Mouse (Mus musculus): ENCODE measurements around the gene CK137956. TPM values are rescaled to one million over a fixed set of nuclear protein-coding genes. Genes with fewer than 3 reads are reported as not detected.

CK137956 gene
- polyA plus RNA-seq, 1 experiment from 2014 or later: 1.2 TPM

DNA sequence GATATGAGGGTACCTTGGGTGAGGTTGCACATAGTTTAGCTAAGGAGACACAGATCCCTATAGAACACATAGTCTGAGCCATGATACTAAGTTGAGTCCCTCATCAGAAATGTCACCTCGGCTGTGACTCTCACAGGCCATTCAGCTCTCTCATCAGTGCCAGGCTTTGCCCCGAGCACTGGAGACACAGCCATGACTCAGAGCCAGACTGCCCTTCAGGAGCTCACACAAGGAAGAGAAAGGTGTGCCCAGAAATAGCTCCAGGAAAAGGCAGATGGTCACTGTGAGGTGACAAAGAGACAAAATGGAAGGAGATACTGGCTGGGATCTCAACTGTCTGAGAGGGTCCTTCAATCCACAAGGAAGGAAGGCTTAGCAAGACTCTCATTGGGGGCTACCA is 23.1 kb downstream of the CK137956 start:
- 86% methylated on average over 2 of the region's 2 CpGs for WGBS
- H3K27me3 ChIP-seq (ENCODE audit: control insufficient read depth, insufficient read depth, low read length): no peaks in the 10 kb centered on the region
- H3K4me2 ChIP-seq (ENCODE audit: low read depth, low read length): no peak overlapping the region
- H3K9me3 ChIP-seq (ENCODE audit: control insufficient read depth, low read length): no peaks in the 10 kb centered on the region
- H3K4me3 ChIP-seq (ENCODE audit: low read depth, low read length): no peak overlapping the region
- no peak overlapping the region for H3K27ac ChIP-seq (ENCODE audit: low read depth, low read length)
- H3K4me1 ChIP-seq (ENCODE audit: control insufficient read depth, insufficient read depth, low read length): no peaks in the 10 kb centered on the region
- H3K36me3 ChIP-seq (ENCODE audit: control insufficient read depth, insufficient read depth, low read length): no peaks in the 10 kb centered on the region
- H3K9ac ChIP-seq (replicated peaks; ENCODE audit: low read depth, low read length): no peak overlapping the region
- ATAC-seq (ENCODE audit: low read depth): no peak

DNA sequence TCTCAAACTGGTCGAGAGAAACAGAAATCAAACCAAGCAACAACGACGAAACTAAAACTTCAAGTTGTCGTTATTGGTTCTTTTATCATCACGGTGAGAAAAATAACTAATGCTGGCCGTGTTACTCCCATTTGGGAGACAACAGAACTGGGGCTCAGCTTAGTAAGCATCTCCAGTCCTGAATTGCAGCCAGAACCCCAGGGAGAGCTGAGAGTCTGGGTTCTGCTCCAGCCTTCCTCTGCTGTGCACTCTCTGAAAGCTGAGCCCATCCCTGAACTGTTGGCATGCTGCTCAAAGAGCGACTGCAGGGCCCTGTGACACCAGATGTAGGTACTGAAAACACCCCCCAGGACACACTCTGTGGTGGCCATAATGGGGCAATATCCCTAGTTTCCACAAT is 33.3 kb downstream of the CK137956 start:
- no peaks in the 10 kb centered on the region for H3K27me3 ChIP-seq (ENCODE audit: control insufficient read depth, insufficient read depth, low read length)
- no peaks in the 10 kb centered on the region for H3K4me1 ChIP-seq (ENCODE audit: control insufficient read depth, insufficient read depth, low read length)
- H3K27ac ChIP-seq (ENCODE audit: low read depth, low read length): no peak overlapping the region
- no peaks in the 10 kb centered on the region for H3K9me3 ChIP-seq (ENCODE audit: control insufficient read depth, low read length)
- H3K36me3 ChIP-seq (ENCODE audit: control insufficient read depth, insufficient read depth, low read length): no peaks in the 10 kb centered on the region
- WGBS: 83% methylated on average over 7 of the region's 7 CpGs
- ATAC-seq (ENCODE audit: low read depth): no peak
- no peak overlapping the region for H3K4me3 ChIP-seq (ENCODE audit: low read depth, low read length)
- H3K4me2 ChIP-seq (ENCODE audit: low read depth, low read length): no peak overlapping the region
- H3K9ac ChIP-seq (replicated peaks; ENCODE audit: low read depth, low read length): no peak overlapping the region

DNA sequence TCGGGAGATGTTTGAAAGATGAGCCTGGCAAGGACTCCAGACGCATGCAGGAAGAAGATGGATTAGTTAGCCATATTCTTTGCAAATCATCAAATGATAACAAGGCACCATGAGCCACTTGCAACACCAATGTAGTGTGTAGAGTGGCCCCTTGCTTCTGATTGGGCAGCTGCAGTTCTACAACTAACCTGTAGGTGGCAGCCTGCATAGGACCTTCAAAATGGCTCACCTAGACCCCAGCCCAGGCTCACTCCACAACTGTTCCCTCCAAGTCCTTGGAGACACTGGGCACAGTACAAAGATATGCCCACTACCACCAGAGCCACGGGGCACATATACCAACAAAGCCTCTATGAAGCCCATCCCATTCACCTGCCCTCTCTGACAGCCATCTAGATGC is 35.4 kb downstream of the CK137956 start:
- no peak for ATAC-seq (ENCODE audit: low read depth)
- WGBS: 44% methylated on average over 3 of the region's 3 CpGs
- no peaks in the 10 kb centered on the region for H3K9me3 ChIP-seq (ENCODE audit: control insufficient read depth, low read length)
- H3K4me2 ChIP-seq (ENCODE audit: low read depth, low read length): no peak overlapping the region
- no peaks in the 10 kb centered on the region for H3K27me3 ChIP-seq (ENCODE audit: control insufficient read depth, insufficient read depth, low read length)
- H3K4me3 ChIP-seq (ENCODE audit: low read depth, low read length): no peak overlapping the region
- H3K27ac ChIP-seq (ENCODE audit: low read depth, low read length): no peak overlapping the region
- no peaks in the 10 kb centered on the region for H3K36me3 ChIP-seq (ENCODE audit: control insufficient read depth, insufficient read depth, low read length)
- H3K9ac ChIP-seq (replicated peaks; ENCODE audit: low read depth, low read length): no peak overlapping the region
- H3K4me1 ChIP-seq (ENCODE audit: control insufficient read depth, insufficient read depth, low read length): no peaks in the 10 kb centered on the region

DNA sequence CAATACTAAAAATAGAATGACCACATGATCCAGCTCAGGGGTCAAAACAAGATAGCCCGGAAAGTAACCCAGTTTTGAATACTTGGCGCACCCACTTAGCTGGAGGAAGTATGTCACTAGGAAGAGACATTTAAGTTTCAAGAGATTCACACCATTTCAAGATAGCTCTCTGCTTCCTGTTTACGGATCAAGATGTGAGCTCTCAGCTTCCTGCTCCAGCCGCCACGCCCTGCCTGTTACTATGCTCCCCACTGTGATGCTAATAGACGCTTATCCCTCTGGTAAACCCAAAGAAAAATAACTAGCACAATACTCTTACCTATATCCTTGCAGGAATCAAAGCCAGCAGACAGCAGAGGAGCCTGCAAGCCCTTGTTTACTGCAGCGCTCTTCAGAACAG is 57.2 kb downstream of the CK137956 start:
- no peak overlapping the region for H3K9ac ChIP-seq (replicated peaks; ENCODE audit: low read depth, low read length)
- H3K4me1 ChIP-seq (ENCODE audit: control insufficient read depth, insufficient read depth, low read length): no peaks in the 10 kb centered on the region
- no peak overlapping the region for H3K27ac ChIP-seq (ENCODE audit: low read depth, low read length)
- no peaks in the 10 kb centered on the region for H3K36me3 ChIP-seq (ENCODE audit: control insufficient read depth, insufficient read depth, low read length)
- H3K4me3 ChIP-seq (ENCODE audit: low read depth, low read length): no peak overlapping the region
- 89% methylated on average over 7 of the region's 7 CpGs for WGBS
- H3K4me2 ChIP-seq (ENCODE audit: low read depth, low read length): no peak overlapping the region
- ATAC-seq (ENCODE audit: low read depth): no peak
- H3K27me3 ChIP-seq (ENCODE audit: control insufficient read depth, insufficient read depth, low read length): no peaks in the 10 kb centered on the region
- H3K9me3 ChIP-seq (ENCODE audit: control insufficient read depth, low read length): no peaks in the 10 kb centered on the region

DNA sequence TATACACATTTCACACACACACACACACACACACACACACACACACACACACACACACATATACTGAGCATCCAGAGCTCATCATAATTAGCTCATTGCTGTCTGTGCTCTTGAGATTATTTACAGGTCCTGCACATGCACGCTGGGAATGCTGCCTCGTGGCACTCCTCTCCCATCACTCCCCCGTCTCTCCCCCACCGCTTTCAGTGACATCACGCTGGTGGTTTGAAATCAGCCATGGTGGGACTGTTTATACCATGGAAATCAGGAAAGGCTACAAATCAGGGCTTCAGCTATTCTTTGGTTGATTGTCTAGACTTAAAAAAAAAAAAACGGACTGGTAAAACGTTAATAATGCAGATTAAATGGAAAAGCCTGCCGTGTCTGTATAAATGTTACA is 63.6 kb downstream of the CK137956 start:
- no peaks in the 10 kb centered on the region for H3K9me3 ChIP-seq (ENCODE audit: control insufficient read depth, low read length)
- no peaks in the 10 kb centered on the region for H3K36me3 ChIP-seq (ENCODE audit: control insufficient read depth, insufficient read depth, low read length)
- H3K4me1 ChIP-seq (ENCODE audit: control insufficient read depth, insufficient read depth, low read length): no peaks in the 10 kb centered on the region
- ATAC-seq (ENCODE audit: low read depth): peak; percentile 44; the same call in 1 of the 2 replicates
- H3K27me3 ChIP-seq (ENCODE audit: control insufficient read depth, insufficient read depth, low read length): no peaks in the 10 kb centered on the region
- H3K9ac ChIP-seq (replicated peaks; ENCODE audit: low read depth, low read length): no peak overlapping the region
- H3K4me2 ChIP-seq (ENCODE audit: low read depth, low read length): peak overlapping the region; percentile 6; the same call in 1 of the 2 replicates
- no peak overlapping the region for H3K4me3 ChIP-seq (ENCODE audit: low read depth, low read length)
- WGBS: 41% methylated on average over 8 of the region's 8 CpGs
- H3K27ac ChIP-seq (ENCODE audit: low read depth, low read length): no peak overlapping the region

DNA sequence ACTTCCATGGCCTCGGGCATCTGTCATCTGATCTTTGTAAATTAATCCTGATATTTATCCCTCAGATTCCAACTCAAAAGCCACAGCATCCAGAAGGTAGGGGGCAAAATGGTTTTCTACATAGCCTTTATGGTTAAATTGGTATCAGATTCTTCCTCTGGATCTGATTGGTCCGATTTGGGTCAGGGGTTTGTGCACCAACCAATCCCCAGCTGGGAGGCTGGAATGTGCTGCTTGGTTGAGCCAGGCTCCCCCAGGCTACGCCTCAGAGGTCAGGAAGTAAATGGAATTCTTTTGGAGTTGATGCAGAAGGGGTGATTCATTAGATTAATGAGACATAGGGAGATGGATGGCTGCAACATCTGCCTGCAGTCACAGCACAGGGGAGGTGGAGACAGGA is 66.8 kb downstream of the CK137956 start:
- Histone ChIP-seq H3K9me3 (ENCODE audit: control insufficient read depth, low read length) (no peaks in the 10 kb centered on the region), H3K4me2 (ENCODE audit: low read depth, low read length) (no peak overlapping the region), H3K27me3 (ENCODE audit: control insufficient read depth, insufficient read depth, low read length) (no peaks in the 10 kb centered on the region), H3K4me3 (ENCODE audit: low read depth, low read length) (no peak overlapping the region), H3K4me1 (ENCODE audit: control insufficient read depth, insufficient read depth, low read length) (no peaks in the 10 kb centered on the region), H3K9ac (replicated peaks; ENCODE audit: low read depth, low read length) (no peak overlapping the region), H3K36me3 (ENCODE audit: control insufficient read depth, insufficient read depth, low read length) (no peaks in the 10 kb centered on the region), H3K27ac (ENCODE audit: low read depth, low read length) (no peak overlapping the region)
- no peak for ATAC-seq (ENCODE audit: low read depth)
- WGBS: 70% methylated on average over 3 of the region's 3 CpGs

DNA sequence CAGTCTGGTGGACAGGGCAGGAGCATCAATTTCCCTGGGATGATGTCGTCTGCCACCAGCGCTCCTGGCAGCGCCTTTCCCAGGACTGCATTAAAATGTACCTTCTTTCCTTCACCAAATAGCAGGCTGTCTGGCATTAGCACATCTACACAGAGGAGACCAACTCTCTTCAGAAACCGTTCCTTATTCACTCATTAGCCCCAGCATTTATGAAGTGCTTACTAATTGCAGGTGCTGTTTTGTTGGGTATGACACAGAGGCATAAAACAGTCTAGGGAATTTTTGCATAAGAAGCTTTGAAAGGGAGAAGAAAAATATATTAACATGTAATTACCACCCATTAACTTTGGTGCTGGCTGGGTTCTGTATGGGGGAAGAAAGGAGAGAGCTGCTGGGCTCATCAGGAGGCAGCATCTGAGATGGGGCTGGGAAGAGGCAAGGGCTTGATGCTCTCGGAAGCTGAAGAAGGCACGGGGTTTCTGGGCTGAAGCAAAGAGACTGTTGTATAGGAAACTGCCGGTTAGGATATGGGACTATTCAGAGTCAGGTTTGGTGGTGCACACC is 69.8 kb downstream of the CK137956 start:
- Histone ChIP-seq H3K4me3 (ENCODE audit: low read depth, low read length) (no peak overlapping the region), H3K36me3 (ENCODE audit: control insufficient read depth, insufficient read depth, low read length) (no peaks in the 10 kb centered on the region), H3K9ac (replicated peaks; ENCODE audit: low read depth, low read length) (no peak overlapping the region), H3K27ac (ENCODE audit: low read depth, low read length) (no peak overlapping the region), H3K27me3 (ENCODE audit: control insufficient read depth, insufficient read depth, low read length) (no peaks in the 10 kb centered on the region), H3K9me3 (ENCODE audit: control insufficient read depth, low read length) (no peaks in the 10 kb centered on the region), H3K4me1 (ENCODE audit: control insufficient read depth, insufficient read depth, low read length) (no peaks in the 10 kb centered on the region), H3K4me2 (ENCODE audit: low read depth, low read length) (no peak overlapping the region)
- ATAC-seq (ENCODE audit: low read depth): no peak
- 71% methylated on average over 7 of the region's 7 CpGs for WGBS

DNA sequence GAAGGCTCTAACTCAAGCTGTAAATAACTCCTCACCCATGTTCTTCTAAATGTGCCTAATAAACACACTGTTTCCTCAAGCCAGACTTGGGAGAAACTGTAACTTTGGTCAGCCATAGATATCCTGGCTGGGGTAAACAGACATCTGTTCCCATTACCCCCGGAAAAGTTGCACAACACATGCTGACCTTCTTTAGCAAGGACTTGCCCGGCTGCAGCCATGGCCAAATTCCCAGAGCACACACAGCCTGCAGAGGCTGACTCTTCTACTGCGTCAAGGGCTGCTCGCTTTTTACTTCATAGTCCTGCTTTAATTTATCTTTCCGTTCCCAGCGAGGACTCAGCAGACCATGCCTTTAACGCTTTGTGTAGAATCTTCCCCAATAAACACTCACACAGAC is 81.7 kb downstream of the CK137956 start:
- H3K9me3 ChIP-seq (ENCODE audit: control insufficient read depth, low read length): peaks cover 3% of the 10 kb centered on the region; the same call in 1 of the 2 replicates
- H3K36me3 ChIP-seq (ENCODE audit: control insufficient read depth, insufficient read depth, low read length): no peaks in the 10 kb centered on the region
- H3K4me3 ChIP-seq (ENCODE audit: low read depth, low read length): no peak overlapping the region
- H3K9ac ChIP-seq (replicated peaks; ENCODE audit: low read depth, low read length): no peak overlapping the region
- H3K4me1 ChIP-seq (ENCODE audit: control insufficient read depth, insufficient read depth, low read length): no peaks in the 10 kb centered on the region
- no peak for ATAC-seq (ENCODE audit: low read depth)
- WGBS: 84% methylated on average over 7 of the region's 7 CpGs
- H3K27me3 ChIP-seq (ENCODE audit: control insufficient read depth, insufficient read depth, low read length): no peaks in the 10 kb centered on the region
- no peak overlapping the region for H3K27ac ChIP-seq (ENCODE audit: low read depth, low read length)
- H3K4me2 ChIP-seq (ENCODE audit: low read depth, low read length): no peak overlapping the region

DNA sequence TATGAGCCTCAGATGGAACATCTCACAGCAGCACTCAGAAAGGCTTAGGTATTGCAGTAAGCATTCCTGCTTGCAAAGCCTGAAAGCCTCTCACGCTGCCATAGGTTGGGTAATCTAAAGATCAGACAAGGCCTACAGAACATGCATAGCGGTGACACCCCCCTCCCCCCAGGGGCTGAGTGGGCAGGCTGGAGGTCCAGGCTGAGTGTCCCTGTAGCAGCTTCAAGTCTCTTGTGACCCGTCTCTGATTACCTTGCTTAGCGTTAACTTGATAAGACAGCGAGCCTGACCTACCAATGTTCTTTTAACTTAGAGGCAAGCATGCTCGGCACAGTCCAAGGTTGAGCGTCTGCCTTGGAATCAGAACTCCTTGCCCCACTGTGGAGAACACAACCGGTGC is 91.8 kb downstream of the CK137956 start:
- no peak for ATAC-seq (ENCODE audit: low read depth)
- H3K4me3 ChIP-seq (ENCODE audit: low read depth, low read length): no peak overlapping the region
- H3K27ac ChIP-seq (ENCODE audit: low read depth, low read length): no peak overlapping the region
- no peaks in the 10 kb centered on the region for H3K27me3 ChIP-seq (ENCODE audit: control insufficient read depth, insufficient read depth, low read length)
- 95% methylated on average over 8 of the region's 8 CpGs for WGBS
- H3K9ac ChIP-seq (replicated peaks; ENCODE audit: low read depth, low read length): no peak overlapping the region
- no peaks in the 10 kb centered on the region for H3K4me1 ChIP-seq (ENCODE audit: control insufficient read depth, insufficient read depth, low read length)
- no peaks in the 10 kb centered on the region for H3K36me3 ChIP-seq (ENCODE audit: control insufficient read depth, insufficient read depth, low read length)
- no peak overlapping the region for H3K4me2 ChIP-seq (ENCODE audit: low read depth, low read length)
- no peaks in the 10 kb centered on the region for H3K9me3 ChIP-seq (ENCODE audit: control insufficient read depth, low read length)

All from neural tube, embryonic 14.5 days (tissue).